Mouse (Mus musculus): Measurements from ENCODE around the gene Bcat1.

- TF ChIP-seq EP300 (IDR thresholded peaks at IDR 0.05; ENCODE audit: low read depth) = no peak
- no peak for TF ChIP-seq CTCF (IDR thresholded peaks at IDR 0.05; ENCODE audit: low read depth)
Measured at GRCm38 (mm10) chr6:145012699-145013098, 63.3 kb downstream of the Bcat1 start.
